Mouse (Mus musculus): ENCODE data around the gene Col3a1. TPM values are rescaled to one million over a fixed set of nuclear protein-coding genes. Genes with fewer than 3 reads are reported as not detected.

Col3a1 gene
- polyA plus RNA-seq (2015; fragmentation: Nextera tagmentation; extraction: Ambion mirVana) = 209 and 251 TPM in 2 replicates

DNA sequence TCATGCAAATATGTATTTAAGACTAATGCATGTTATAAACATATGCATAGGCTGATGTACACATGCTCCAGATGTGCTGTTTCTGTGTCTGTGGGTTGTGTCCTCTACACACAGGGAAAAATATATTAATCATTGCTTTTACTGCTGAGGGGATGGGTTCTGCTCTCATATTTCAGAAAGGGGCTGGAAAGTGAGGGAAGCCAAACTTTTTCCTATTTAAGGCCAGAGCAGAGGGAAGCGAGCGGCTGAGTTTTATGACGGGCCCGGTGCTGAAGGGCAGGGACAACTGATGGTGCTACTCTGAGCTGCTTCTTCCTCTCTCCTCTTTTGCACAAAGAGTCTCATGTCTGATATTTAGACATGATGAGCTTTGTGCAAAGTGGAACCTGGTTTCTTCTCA, at the start of gene Col3a1:
TSS of gene Col3a1 (plus strand) at position 151 of the 400 bp plus-strand sequence.
- Histone ChIP-seq H3K4me3 (no peak within 1 kb of the TSS), H3K4me1 (replicated peaks) (0 out of 2 replicates have a peak, but pooled peaks cover 3% of the 10 kb centered on the region)
- WGBS = 86% methylated on average over 4 of the region's 4 CpGs

DNA sequence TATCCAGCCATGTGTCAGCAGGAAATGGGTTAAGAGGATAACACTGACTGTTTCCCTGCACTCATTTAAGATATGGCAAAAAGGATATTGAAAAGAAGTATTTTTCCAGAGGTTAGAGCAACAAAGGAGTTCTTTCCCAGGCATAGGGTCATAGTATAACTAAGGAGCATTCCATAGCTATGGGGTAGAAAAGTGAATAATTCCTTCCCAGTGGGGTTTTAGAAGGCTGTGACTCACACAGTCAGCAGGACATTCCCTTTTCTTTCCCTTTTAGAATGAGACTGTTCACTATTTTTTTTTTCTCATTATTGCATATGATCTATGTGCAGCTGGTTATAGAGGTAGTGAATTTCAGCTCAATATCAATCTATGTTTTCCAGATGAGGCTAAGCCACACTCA, 41.9 kb upstream of the Col3a1 start:
- H3K4me2 ChIP-seq = no peak overlapping the region
- H3K9ac ChIP-seq = no peak overlapping the region
- no peaks in the 10 kb centered on the region for H3K4me1 ChIP-seq (replicated peaks)
- H3K27me3 ChIP-seq = no peaks in the 10 kb centered on the region
- H3K9me3 ChIP-seq = no peaks in the 10 kb centered on the region
- no peak overlapping the region for H3K27ac ChIP-seq (replicated peaks)
- no peaks in the 10 kb centered on the region for H3K36me3 ChIP-seq
- no peak for ATAC-seq (ENCODE audit: low FRiP score, low read depth)
- H3K4me3 ChIP-seq = no peak overlapping the region

More for the DNA sequence above, at the start of gene Col3a1:
- Histone ChIP-seq H3K36me3 (no peaks in the 10 kb centered on the region), H3K27ac (replicated peaks) (no peak within 1 kb of the TSS), H3K9me3 (no peaks in the 10 kb centered on the region), H3K27me3 (no peaks in the 10 kb centered on the region), H3K4me2 (no peak within 1 kb of the TSS), H3K9ac (no peak within 1 kb of the TSS)
- no peak for ATAC-seq (ENCODE audit: low FRiP score, low read depth)

DNA sequence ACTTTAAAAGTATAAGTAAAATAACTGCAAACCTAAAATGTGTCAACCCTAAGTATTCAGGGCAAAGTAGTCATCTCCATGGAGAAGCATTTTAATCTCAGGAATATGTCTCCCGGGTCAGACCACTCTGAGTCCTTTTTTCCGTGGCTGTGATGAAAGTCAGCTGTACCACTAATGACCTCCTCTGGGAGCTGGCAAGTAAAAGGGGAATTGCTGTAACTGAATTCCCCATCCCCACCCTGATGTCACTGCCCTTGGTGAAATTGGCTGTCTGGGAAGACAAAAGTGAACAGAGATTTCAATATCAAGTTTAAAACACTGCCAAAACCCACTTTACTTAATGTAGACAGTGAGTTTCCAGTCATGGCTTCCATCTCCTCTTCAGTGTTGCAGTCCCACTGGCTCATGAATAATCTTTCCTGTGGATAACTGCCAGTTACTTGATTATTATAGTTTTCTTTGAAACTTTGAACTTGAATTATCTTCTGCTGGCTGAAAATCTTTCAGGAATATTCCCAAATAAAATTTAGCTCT, 35.3 kb upstream of the Col3a1 start:
- Histone ChIP-seq H3K27ac (replicated peaks) (no peak overlapping the region), H3K36me3 (no peaks in the 10 kb centered on the region), H3K27me3 (no peaks in the 10 kb centered on the region), H3K9ac (no peak overlapping the region), H3K4me2 (no peak overlapping the region), H3K9me3 (no peaks in the 10 kb centered on the region), H3K4me1 (replicated peaks) (no peaks in the 10 kb centered on the region), H3K4me3 (no peak overlapping the region)
- no peak for ATAC-seq (ENCODE audit: low FRiP score, low read depth)
- WGBS = 45% methylated on average over 2 of the region's 2 CpGs

GRCm38 (mm10) chr1:45287954-45288353, 23.4 kb upstream of the Col3a1 start:
- H3K9ac ChIP-seq = no peak overlapping the region

GRCm38 (mm10) chr1:45290037-45290436, 21.3 kb upstream of the Col3a1 start:
- Histone ChIP-seq H3K4me1 (replicated peaks) (no peaks in the 10 kb centered on the region), H3K9me3 (no peaks in the 10 kb centered on the region), H3K4me3 (no peak overlapping the region), H3K4me2 (no peak overlapping the region), H3K36me3 (no peaks in the 10 kb centered on the region), H3K27ac (replicated peaks) (no peak overlapping the region), H3K9ac (no peak overlapping the region), H3K27me3 (no peaks in the 10 kb centered on the region)
- 74% methylated on average over 4 of the region's 4 CpGs for WGBS
- no peak for ATAC-seq (ENCODE audit: low FRiP score, low read depth)

More at GRCm38 (mm10) chr1:45287954-45288353, 23.4 kb upstream of the Col3a1 start:
- H3K4me2 ChIP-seq = no peak overlapping the region
- no peaks in the 10 kb centered on the region for H3K27me3 ChIP-seq
- WGBS = 76% methylated on average over 1 of the region's 1 CpGs
- no peak overlapping the region for H3K4me3 ChIP-seq
- no peak overlapping the region for H3K27ac ChIP-seq (replicated peaks)
- H3K9me3 ChIP-seq = no peaks in the 10 kb centered on the region
- no peaks in the 10 kb centered on the region for H3K4me1 ChIP-seq (replicated peaks)
- no peaks in the 10 kb centered on the region for H3K36me3 ChIP-seq
- no peak for ATAC-seq (ENCODE audit: low FRiP score, low read depth)

GRCm38 (mm10) chr1:45299394-45300119, 11.8 kb upstream of the Col3a1 start:
- Histone ChIP-seq H3K9ac (no peak overlapping the region), H3K27ac (replicated peaks) (no peak overlapping the region), H3K4me3 (no peak overlapping the region), H3K36me3 (no peaks in the 10 kb centered on the region), H3K9me3 (no peaks in the 10 kb centered on the region), H3K27me3 (no peaks in the 10 kb centered on the region), H3K4me2 (no peak overlapping the region), H3K4me1 (replicated peaks) (no peaks in the 10 kb centered on the region)
- 81% methylated on average over 3 of the region's 3 CpGs for WGBS
- no peak for ATAC-seq (ENCODE audit: low FRiP score, low read depth)

DNA sequence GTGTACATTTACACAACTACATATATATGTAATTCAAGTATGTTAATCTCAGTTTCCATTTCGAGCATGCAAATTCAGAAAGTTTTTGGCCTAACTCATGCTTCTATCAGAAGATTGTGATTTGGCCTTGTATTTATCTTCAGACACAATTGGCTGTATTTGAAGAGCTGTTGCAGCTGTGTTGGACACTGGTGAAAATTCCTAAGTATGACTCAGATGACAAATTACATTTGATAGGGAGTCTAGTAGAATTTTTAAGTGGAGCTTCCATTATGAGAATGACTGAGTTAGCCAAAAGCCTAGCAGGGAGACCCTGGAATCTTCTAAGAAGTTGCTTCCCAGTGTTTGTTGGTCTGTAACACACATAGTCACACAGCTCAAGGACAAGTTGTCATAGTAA, 7.1 kb upstream of the Col3a1 start:
- Histone ChIP-seq H3K9me3 (no peaks in the 10 kb centered on the region), H3K27ac (replicated peaks) (no peak overlapping the region), H3K27me3 (no peaks in the 10 kb centered on the region), H3K4me2 (no peak overlapping the region), H3K36me3 (no peaks in the 10 kb centered on the region), H3K9ac (no peak overlapping the region), H3K4me3 (no peak overlapping the region), H3K4me1 (replicated peaks) (no peaks in the 10 kb centered on the region)
- WGBS = 80% methylated on average over 1 of the region's 1 CpGs
- ATAC-seq (ENCODE audit: low FRiP score, low read depth) = no peak

GRCm38 (mm10) chr1:45309015-45309414, 2.3 kb upstream of the Col3a1 start:
- ATAC-seq (ENCODE audit: low FRiP score, low read depth) = no peak
- no peaks in the 10 kb centered on the region for H3K27me3 ChIP-seq
- H3K4me1 ChIP-seq (replicated peaks) = 0 out of 2 replicates have a peak, but pooled peaks cover 3% of the 10 kb centered on the region
- no peak overlapping the region for H3K27ac ChIP-seq (replicated peaks)
- no peaks in the 10 kb centered on the region for H3K36me3 ChIP-seq
- H3K9ac ChIP-seq = no peak overlapping the region
- no peaks in the 10 kb centered on the region for H3K9me3 ChIP-seq
- H3K4me2 ChIP-seq = no peak overlapping the region
- 76% methylated on average over 2 of the region's 2 CpGs for WGBS
- H3K4me3 ChIP-seq = no peak overlapping the region

- no peak for ATAC-seq (ENCODE audit: low FRiP score, low read depth)
- Histone ChIP-seq H3K4me3 (no peak overlapping the region), H3K36me3 (no peaks in the 10 kb centered on the region), H3K27ac (replicated peaks) (no peak overlapping the region), H3K9me3 (no peaks in the 10 kb centered on the region), H3K27me3 (no peaks in the 10 kb centered on the region), H3K4me1 (replicated peaks) (0 out of 2 replicates have a peak, but pooled peaks cover 3% of the 10 kb centered on the region), H3K9ac (no peak overlapping the region), H3K4me2 (no peak overlapping the region)
These were observed 624 bp downstream of the Col3a1 start for GRCm38 (mm10) chr1:45311962-45312361.

DNA sequence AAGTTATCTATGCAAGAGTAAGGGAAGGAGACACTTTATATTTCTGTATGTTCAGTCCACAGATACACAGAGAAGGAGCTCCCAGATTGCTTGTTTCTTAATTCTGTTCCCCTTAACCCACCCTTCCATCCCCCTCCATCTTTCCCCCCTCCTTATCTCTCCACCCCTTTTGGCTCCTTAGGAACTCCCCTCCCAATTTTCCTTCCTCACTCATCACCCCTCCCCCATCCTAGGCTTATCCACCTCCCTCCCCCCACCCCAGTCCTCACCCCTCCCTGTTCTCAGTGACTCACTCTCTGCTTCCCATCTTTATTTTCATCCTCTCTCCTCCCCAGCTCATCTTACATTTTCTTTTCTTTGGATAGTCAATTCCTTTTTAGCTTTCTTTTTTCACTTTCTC, 1.5 kb downstream of the Col3a1 start:
- Histone ChIP-seq H3K4me2 (no peak overlapping the region), H3K4me1 (replicated peaks) (0 out of 2 replicates have a peak, but pooled peaks cover 3% of the 10 kb centered on the region), H3K27ac (replicated peaks) (no peak overlapping the region), H3K36me3 (no peaks in the 10 kb centered on the region), H3K9ac (no peak overlapping the region), H3K9me3 (no peaks in the 10 kb centered on the region), H3K4me3 (no peak overlapping the region), H3K27me3 (no peaks in the 10 kb centered on the region)
- no peak for ATAC-seq (ENCODE audit: low FRiP score, low read depth)

GRCm38 (mm10) chr1:45313696-45314295, 2.5 kb downstream of the Col3a1 start:
- H3K4me3 ChIP-seq = peak overlapping the region; percentile 17; the same call in 1 of the 2 replicates
- peak overlapping the region; percentile 50 for H3K4me2 ChIP-seq
- no peak overlapping the region for H3K27ac ChIP-seq (replicated peaks)
- H3K4me1 ChIP-seq (replicated peaks) = 0 out of 2 replicates have a peak, but pooled peaks cover 3% of the 10 kb centered on the region
- WGBS = 24% methylated on average over 10 of the region's 11 CpGs
- no peaks in the 10 kb centered on the region for H3K27me3 ChIP-seq
- H3K9me3 ChIP-seq = no peaks in the 10 kb centered on the region
- no peaks in the 10 kb centered on the region for H3K36me3 ChIP-seq
- peak; percentile 89 for ATAC-seq (ENCODE audit: low FRiP score, low read depth)
- no peak overlapping the region for H3K9ac ChIP-seq

DNA sequence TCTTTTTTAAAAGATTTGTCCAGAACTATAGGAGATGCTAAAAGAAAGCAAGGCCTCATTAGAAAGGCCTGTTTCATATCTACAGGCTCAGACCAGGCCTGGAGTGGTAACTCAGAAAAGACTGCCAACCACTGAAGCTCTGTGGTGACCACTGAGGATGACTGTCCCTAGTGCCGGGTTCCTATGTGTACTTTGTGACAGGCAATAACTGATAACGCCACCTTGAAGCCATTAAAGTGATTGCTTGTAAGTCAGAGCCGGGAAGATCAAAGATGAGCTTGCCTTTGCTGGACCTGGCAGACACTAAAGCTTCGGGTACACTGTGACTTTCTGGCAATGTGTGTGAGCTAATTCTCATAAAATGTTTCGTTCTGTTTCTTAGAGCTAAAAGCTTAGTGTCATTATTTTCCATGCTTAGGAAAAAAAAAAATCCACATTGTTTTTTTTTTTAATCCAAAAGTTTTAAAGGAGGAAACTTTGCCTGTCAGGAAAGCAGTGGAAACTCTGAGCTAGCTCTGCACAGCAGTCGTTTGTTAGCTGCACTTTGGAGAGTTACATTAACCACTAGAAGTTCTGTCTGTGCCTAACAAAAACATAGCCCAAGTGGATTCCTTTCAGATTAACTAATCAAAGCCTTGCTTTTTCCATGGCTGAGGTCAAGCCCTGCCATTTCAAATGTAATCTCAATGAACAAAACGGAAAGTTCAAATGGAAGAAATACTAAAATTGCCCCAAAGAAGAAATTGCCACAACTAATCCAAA, 4.6 kb downstream of the Col3a1 start:
- ATAC-seq (ENCODE audit: low FRiP score, low read depth) = no peak
- H3K4me2 ChIP-seq = no peak overlapping the region
- 62% methylated on average over 7 of the region's 7 CpGs for WGBS
- no peak overlapping the region for H3K27ac ChIP-seq (replicated peaks)
- no peaks in the 10 kb centered on the region for H3K36me3 ChIP-seq
- H3K27me3 ChIP-seq = no peaks in the 10 kb centered on the region
- no peaks in the 10 kb centered on the region for H3K9me3 ChIP-seq
- H3K9ac ChIP-seq = no peak overlapping the region
- H3K4me1 ChIP-seq (replicated peaks) = 0 out of 2 replicates have a peak, but pooled peaks cover 3% of the 10 kb centered on the region
- no peak overlapping the region for H3K4me3 ChIP-seq

Measured in hindbrain, embryonic 15.5 days (tissue).